Mouse (Mus musculus) E14TG2a.4 (cell line): ENCODE results near the gene Xylb.

Experiments
- H3K27me3 ChIP-seq: 2 replicates; pipeline ENCODE4 v1.6.1; 2014; ENCODE audit warnings: low read length, control low read depth; ENCODE audit not compliant: insufficient read depth
- H3K36me3 ChIP-seq: 2 replicates; pipeline ENCODE4 v1.6.1; 2014; ENCODE audit warnings: low read length, control low read depth; ENCODE audit not compliant: insufficient read depth
- H3K4me1 ChIP-seq: replicated peaks from 2 replicates; pipeline ENCODE4 v1.6.1; 2014; ENCODE audit warnings: low read depth, low read length, control low read depth
- H3K4me3 ChIP-seq: replicated peaks from 2 replicates; pipeline ENCODE4 v1.5.1; 2014; ENCODE audit warnings: mild to moderate bottlenecking, low read length
- H3K9me3 ChIP-seq: 2 replicates; pipeline ENCODE4 v1.6.1; 2014; ENCODE audit warnings: low read length, control low read depth
- CTCF ChIP-seq: conservative IDR thresholded peaks from 2 replicates; pipeline ENCODE4 v1.5.1; 2014; ENCODE audit warnings: low read length
- NANOG ChIP-seq: IDR thresholded peaks from 2 replicates; pipeline ENCODE4 v1.6.1; 2014; ENCODE audit warnings: borderline replicate concordance, low read length, mixed read lengths
- POU5F1 ChIP-seq: IDR thresholded peaks from 2 replicates; pipeline ENCODE4 v1.6.1; 2014; ENCODE audit warnings: low read length, borderline replicate concordance

Gene Xylb

GRCm38 (mm10) chr9:119357331-119358057, at the start of gene Xylb:
Gene Xylb (plus strand): TSS chr9:119357381.
- no peak for TF ChIP-seq POU5F1
- TF ChIP-seq CTCF = 0 out of 2 replicates have a peak, but pooled peaks have one; percentile 10
- H3K4me3 ChIP-seq = peak within 1 kb of the TSS; percentile 87
- peaks cover 39% of the 10 kb centered on the region for H3K4me1 ChIP-seq
- peaks cover 7% of the 10 kb centered on the region for H3K27me3 ChIP-seq
- H3K36me3 ChIP-seq = peaks cover 21% of the 10 kb centered on the region
- no peaks in the 10 kb centered on the region for H3K9me3 ChIP-seq

GRCm38 (mm10) chr9:119309067-119309466, 48.1 kb upstream of the Xylb start:
- H3K4me1 ChIP-seq = peaks cover 62% of the 10 kb centered on the region
- TF ChIP-seq NANOG (no peak), POU5F1 (no peak), CTCF (no peak)
- no peaks in the 10 kb centered on the region for H3K9me3 ChIP-seq
- no peak overlapping the region for H3K4me3 ChIP-seq
- no peaks in the 10 kb centered on the region for H3K27me3 ChIP-seq
- peaks cover 64% of the 10 kb centered on the region for H3K36me3 ChIP-seq

- H3K9me3 ChIP-seq = no peaks in the 10 kb centered on the region
- TF ChIP-seq NANOG (no peak), POU5F1 (no peak), CTCF (no peak)
- peaks cover 74% of the 10 kb centered on the region for H3K4me1 ChIP-seq
- H3K36me3 ChIP-seq = peaks cover 56% of the 10 kb centered on the region
- no peak overlapping the region for H3K4me3 ChIP-seq
- no peaks in the 10 kb centered on the region for H3K27me3 ChIP-seq
These were observed 44.1 kb upstream of the Xylb start for GRCm38 (mm10) chr9:119313096-119313495.

GRCm38 (mm10) chr9:119318891-119319290, 38.3 kb upstream of the Xylb start:
- peaks cover 60% of the 10 kb centered on the region for H3K4me1 ChIP-seq
- no peaks in the 10 kb centered on the region for H3K9me3 ChIP-seq
- H3K4me3 ChIP-seq = no peak overlapping the region; the same call in 1 of the 2 replicates
- no peaks in the 10 kb centered on the region for H3K27me3 ChIP-seq
- peaks cover 44% of the 10 kb centered on the region for H3K36me3 ChIP-seq
- no peak for TF ChIP-seq CTCF
- TF ChIP-seq NANOG = no peak
- TF ChIP-seq POU5F1 = no peak

- H3K27me3 ChIP-seq = no peaks in the 10 kb centered on the region
- TF ChIP-seq NANOG (no peak), CTCF (no peak), POU5F1 (no peak)
- no peaks in the 10 kb centered on the region for H3K9me3 ChIP-seq
- peaks cover 34% of the 10 kb centered on the region for H3K36me3 ChIP-seq
- H3K4me3 ChIP-seq = peak overlapping the region; percentile 99
- peaks cover 60% of the 10 kb centered on the region for H3K4me1 ChIP-seq
These were observed 36.7 kb upstream of the Xylb start for GRCm38 (mm10) chr9:119320446-119320845.

- no peaks in the 10 kb centered on the region for H3K9me3 ChIP-seq
- H3K4me3 ChIP-seq = peak overlapping the region; percentile 99
- peaks cover 55% of the 10 kb centered on the region for H3K4me1 ChIP-seq
- TF ChIP-seq NANOG (0 out of 2 replicates have a peak, but pooled peaks have one; percentile 9), POU5F1 (no peak), CTCF (no peak)
- no peaks in the 10 kb centered on the region for H3K27me3 ChIP-seq
- peaks cover 29% of the 10 kb centered on the region for H3K36me3 ChIP-seq
These were observed 36.2 kb upstream of the Xylb start for GRCm38 (mm10) chr9:119320946-119321345.

GRCm38 (mm10) chr9:119321392-119322229, 35.6 kb upstream of the Xylb start:
- H3K9me3 ChIP-seq = no peaks in the 10 kb centered on the region
- peaks cover 25% of the 10 kb centered on the region for H3K36me3 ChIP-seq

More at GRCm38 (mm10) chr9:119321392-119322229, 35.6 kb upstream of the Xylb start:
- Histone ChIP-seq H3K4me1 (peaks cover 48% of the 10 kb centered on the region), H3K27me3 (no peaks in the 10 kb centered on the region), H3K4me3 (peak overlapping the region; percentile 99)
- TF ChIP-seq CTCF = no peak
- no peak for TF ChIP-seq NANOG
- no peak for TF ChIP-seq POU5F1
